Mouse (Mus musculus) gastrocnemius, postnatal 4 days (tissue): ENCODE results near the gene Prkaa2. TPM values are rescaled to one million over a fixed set of nuclear protein-coding genes. Genes with fewer than 3 reads are reported as not detected.

Source experiments
- total RNA-seq, 2 experiments: library from RNA; stranded (reverse); gene quantifications; 2 replicates each; pipeline ENCODE4 v1.2.3; 2021

The Prkaa2 gene
- total RNA-seq, 2 experiments from 2014 or later = 44.4 to 46.8 TPM

Other genes with a start within 250 kb of the Prkaa2 start
- gene C8a, start 233.5 kb downstream of the Prkaa2 start, total RNA-seq = under 1 TPM in 1 of 2 experiments, not detected in 1; 0.36 TPM
- gene Fyb2, start 196.4 kb downstream of the Prkaa2 start, total RNA-seq = under 1 TPM; 0.13 to 0.22 TPM
- 100 to 1,000 TPM; 116 to 119 TPM for gene Plpp3, start 47.5 kb upstream of the Prkaa2 start, total RNA-seq